Mouse (Mus musculus) gastrocnemius, postnatal 10 days (tissue): ENCODE data around the gene Mfsd6l. TPM values are rescaled to one million over a fixed set of nuclear protein-coding genes. Genes with fewer than 3 reads are reported as not detected.
A peak's percentile ranks its signal among the peaks of the same experiment; 100 is the strongest.

ENCODE experiments used
- DNase-seq: peaks from one replicate; pipeline ENCODE4 v3.0.0; 2021; ENCODE audit warnings: mixed read lengths
- total RNA-seq, 2 experiments: library from RNA; stranded (reverse); gene quantifications; 2 replicates each; pipeline ENCODE4 v1.2.3; 2021

The Mfsd6l gene
- total RNA-seq, 2 experiments from 2014 or later = 0.14 to 0.20 TPM

- peak; percentile 34 for DNase-seq
These were observed 46.4 kb downstream of the Mfsd6l start for GRCm38 (mm10) chr11:68602200-68602931.

GRCm38 (mm10) chr11:68607046-68607445 lies 51.1 kb downstream of the Mfsd6l start:
- DNase-seq = no peak

Other genes starting within 250 kb of the Mfsd6l start
- 10 to 100 TPM; 12.2 to 14.4 TPM for gene Ntn1, start 155.4 kb upstream of the Mfsd6l start, total RNA-seq
- under 1 TPM; 0.52 to 0.54 TPM for gene Pik3r5, start 124.1 kb upstream of the Mfsd6l start, total RNA-seq
- 1 to 10 TPM; 3.0 to 3.1 TPM for gene Pik3r6, start 53.2 kb upstream of the Mfsd6l start, total RNA-seq
- gene Ccdc42, start 30.8 kb downstream of the Mfsd6l start, total RNA-seq = under 1 TPM in 1 of 2 experiments, not detected in 1; 0.31 TPM
- 10 to 100 TPM; 27.2 to 34.8 TPM for gene Myh10, start 135.4 kb downstream of the Mfsd6l start, total RNA-seq